Mouse (Mus musculus): ENCODE measurements around the gene Tnfaip8l1. TPM values are rescaled to one million over a fixed set of nuclear protein-coding genes. Genes with fewer than 3 reads are reported as not detected.

Gene Tnfaip8l1
- total RNA-seq (2021) = 1 to 10 TPM; 6.2 to 6.6 TPM
- long read RNA-seq, experiment 1, transcript Tnfaip8l1-201 (2 exons, 2,379 nt) = major isoform, 11 of 12 reads
- long read RNA-seq, experiment 1, partial matches to known transcripts = 0 of 12 reads
- long read RNA-seq, experiment 1, other reads (novel, unspliced or antisense) = 1 of 12 reads
- long read RNA-seq, experiment 2, transcript Tnfaip8l1-201 (2 exons, 2,379 nt) = major isoform, 21 of 27 reads
- long read RNA-seq, experiment 2, partial matches to known transcripts = 0 of 27 reads
- long read RNA-seq, experiment 2, other reads (novel, unspliced or antisense) = 6 of 27 reads

DNA sequence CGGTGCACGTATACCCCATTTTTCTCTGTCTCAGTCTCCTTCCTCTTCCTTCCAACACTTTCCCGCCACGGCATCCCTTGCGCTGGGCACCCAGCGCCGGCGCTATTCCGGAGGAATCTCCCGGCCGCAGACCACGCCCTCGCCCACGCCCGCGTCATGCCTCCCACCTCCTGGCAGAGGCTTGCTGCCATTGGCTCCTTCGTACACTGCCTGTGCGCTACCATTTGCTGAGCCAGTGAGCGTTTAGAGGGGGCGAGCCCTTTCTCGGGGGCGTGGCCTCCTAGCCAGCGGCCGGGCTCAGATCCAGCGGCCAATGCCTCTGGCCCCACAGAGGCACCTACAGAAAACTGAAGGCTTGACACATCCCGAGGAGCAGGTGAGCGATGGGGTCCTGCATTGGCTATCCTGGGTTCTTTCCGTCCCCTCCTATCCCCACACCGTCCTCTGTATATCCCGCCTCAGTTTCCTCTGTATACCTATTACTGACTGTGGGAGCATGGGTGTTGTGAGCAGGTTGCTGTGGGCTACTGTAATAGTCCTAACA, at the start of gene Tnfaip8l1:
Gene Tnfaip8l1 (plus strand): TSS at position 247 of the 544 bp plus-strand sequence.
- peak; percentile 89 to 96 for DNase-seq (ENCODE audit: low spot score in 2 of 2)

GRCm38 (mm10) chr17:56112743-56113142, 49.5 kb upstream of the Tnfaip8l1 start:
- DNase-seq (ENCODE audit: low spot score in 2 of 2) = no peak

DNA sequence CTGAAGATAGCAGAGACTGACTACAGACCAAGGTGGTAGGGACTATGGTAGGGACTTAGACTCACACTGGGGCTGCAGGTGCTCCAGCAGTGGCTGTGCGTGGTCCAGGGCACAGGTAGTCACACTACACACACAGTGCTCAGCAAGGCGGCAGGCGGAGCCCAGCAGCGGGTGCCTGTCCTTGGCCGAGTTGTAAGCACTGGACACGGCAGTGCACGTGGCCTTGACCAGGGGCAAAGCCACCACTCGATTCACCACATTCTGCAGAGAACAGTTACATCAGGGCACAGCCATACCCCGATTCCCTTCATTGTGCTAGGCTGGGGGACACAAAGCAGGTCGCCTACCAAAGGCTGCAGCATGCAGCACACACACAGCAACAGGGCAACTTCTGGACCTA, 46.1 kb upstream of the Tnfaip8l1 start:
- no peak for DNase-seq (ENCODE audit: low spot score in 2 of 2)

GRCm38 (mm10) chr17:56117251-56117710, 45.0 kb upstream of the Tnfaip8l1 start, which contains the start of gene Plin5:
Plin5 (minus strand) TSS chr17:56117596.
- peak in 1 of 2 experiments; percentile 42 for DNase-seq (ENCODE audit: low spot score in 2 of 2)

- no peak for DNase-seq (ENCODE audit: low spot score in 2 of 2)
Observed at GRCm38 (mm10) chr17:56119431-56119830, 42.8 kb upstream of the Tnfaip8l1 start.

DNA sequence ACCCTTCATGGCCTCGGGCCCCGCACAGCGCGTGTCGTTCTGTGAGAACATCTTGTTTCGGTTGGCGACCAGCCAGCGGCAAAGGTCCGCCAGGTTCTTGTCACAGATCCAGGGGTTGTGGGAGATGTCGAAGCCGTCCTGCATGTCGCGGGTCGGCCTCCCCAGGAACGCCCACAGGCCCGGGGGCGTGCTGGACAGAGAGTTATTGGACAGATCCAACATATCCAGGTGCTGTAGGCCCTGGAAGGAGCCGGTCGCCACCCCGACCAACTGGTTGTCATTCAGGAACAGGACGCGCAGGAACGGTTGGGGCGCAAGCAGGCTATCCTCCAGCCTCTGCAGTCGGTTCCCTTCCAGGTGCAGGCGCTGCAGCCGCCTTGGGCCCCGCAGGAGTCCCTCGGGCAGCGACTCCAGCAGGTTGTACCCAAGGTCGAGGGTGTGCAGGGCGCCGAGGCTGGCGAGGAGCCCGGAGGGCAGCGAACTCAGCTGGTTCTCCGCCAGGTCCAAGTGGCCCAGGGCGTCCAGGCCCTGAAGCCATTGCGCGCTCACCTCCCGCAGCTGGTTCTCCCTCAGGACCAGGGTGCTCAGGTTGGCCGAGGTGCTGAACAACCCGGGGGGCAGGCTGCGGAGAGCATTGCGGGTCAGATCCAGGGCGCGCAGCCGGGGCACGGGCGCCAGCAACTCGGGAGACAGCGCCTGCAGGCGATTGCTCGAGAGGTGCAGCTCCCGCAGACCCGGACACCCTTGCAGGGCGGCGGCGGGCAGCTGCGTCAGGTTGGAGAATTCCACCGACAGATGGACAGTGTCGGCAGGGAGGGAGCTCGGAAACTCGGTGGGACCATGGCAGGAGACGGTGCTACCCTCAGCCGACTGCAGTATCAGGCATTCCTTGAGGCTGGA, 42.0 kb upstream of the Tnfaip8l1 start:
- no peak for DNase-seq (ENCODE audit: low spot score in 2 of 2)

- DNase-seq (ENCODE audit: low spot score in 2 of 2) = no peak
Observed at GRCm38 (mm10) chr17:56121826-56122225, 40.5 kb upstream of the Tnfaip8l1 start, which contains the start of gene Lrg1. Lrg1 (minus strand) TSS chr17:56122001.

- no peak for DNase-seq (ENCODE audit: low spot score in 2 of 2)
Observed at GRCm38 (mm10) chr17:56123161-56123560, 39.1 kb upstream of the Tnfaip8l1 start.

DNA sequence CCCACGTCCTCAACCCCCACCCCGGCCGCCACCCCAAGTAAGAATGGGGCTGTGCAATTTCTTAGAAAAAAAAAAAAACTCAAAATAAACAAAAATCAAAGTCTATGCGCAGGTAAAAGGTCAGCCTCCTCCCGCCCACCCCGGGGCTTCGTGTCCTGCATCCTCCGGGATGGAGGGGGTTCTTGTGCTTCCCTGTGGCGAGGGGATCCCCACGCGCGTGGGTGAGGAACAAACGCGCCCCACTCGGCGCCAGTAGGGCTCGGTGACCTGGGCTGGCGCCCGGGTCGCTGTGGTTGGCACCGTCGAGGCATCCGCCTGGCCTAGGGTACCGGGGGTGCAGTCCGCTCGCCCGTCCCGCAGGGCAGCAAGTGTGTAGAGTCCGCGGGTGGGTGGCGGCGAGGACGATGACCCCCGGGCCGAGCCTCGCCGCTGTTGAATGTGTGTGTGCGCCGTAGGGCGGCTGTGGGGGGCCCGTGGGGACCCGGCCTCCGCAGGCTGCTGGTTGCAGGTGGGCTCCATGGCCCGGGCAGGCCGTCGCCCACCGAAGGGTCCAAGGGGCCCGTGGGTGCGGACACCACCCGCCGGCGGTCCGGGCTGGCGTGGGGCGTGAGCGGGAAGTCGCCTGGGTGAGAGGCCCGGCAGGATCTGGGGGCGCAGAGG, 38.5 kb upstream of the Tnfaip8l1 start:
- no peak for DNase-seq (ENCODE audit: low spot score in 2 of 2)

DNA sequence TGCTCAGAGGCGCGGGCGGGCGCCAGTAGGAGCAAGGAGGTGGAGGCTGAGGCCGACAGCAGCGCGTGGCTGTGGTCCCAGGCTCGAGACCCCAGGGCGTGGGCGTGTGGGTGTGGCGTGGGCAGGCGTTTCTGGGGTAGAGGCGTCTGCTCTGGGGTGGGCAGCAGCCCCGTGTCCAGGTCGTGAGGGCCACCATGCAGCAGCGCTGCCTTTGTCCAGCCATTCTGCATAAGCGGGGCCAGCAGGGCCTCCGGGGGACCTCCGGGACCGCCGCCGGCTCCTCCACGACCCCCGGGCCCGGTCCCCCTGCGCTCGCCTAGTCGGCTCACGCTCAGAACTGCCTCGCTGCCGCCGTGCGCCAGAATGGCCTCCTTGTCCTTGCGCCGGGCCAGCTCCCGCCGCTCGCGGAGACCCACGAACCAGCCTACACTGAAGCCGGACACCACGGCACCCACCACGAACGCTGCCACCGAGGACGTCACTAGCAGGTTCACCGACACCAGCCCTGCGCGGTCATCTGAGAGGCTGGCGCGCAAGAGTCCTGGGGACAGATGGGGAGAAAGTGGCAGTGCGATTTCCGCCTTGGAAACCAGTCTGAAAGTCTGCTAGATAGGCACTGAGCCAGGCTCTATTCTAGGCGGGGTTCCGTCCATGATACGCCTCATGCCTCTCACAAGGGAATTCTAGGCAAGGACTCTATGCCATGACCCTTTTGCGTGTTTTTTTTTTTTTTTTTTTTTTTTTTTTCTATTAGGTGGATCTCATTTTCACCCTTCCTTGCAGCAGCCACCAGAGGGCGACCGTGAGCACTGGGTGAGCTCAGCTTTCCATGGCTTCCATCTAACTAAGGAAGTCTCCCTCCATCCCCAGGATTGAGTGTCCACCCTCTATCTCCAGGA, 37.7 kb upstream of the Tnfaip8l1 start:
- DNase-seq (ENCODE audit: low spot score in 2 of 2) = no peak

DNA sequence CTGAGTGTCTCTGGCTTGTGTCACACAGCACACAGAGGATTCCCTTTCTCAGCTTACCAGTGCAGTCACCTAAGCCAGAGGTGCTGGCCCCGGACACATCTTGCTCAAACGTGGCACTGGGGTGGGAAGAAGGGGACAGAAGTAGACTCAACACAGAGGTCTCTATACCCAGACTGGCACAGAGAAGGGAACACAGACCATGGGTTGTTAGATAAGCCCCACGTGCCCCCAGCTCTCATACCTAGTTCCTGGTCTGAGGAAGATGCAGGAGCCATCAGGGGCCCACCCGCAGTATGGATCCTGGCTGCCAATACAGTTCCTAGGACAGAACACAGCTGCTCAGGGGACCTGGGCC, 37.0 kb upstream of the Tnfaip8l1 start:
- DNase-seq (ENCODE audit: low spot score in 2 of 2) = no peak

- no peak for DNase-seq (ENCODE audit: low spot score in 2 of 2)
Observed at GRCm38 (mm10) chr17:56126175-56126574, 36.1 kb upstream of the Tnfaip8l1 start.

- DNase-seq (ENCODE audit: low spot score in 2 of 2) = no peak
Observed at GRCm38 (mm10) chr17:56128246-56128645, 34.0 kb upstream of the Tnfaip8l1 start.

DNA sequence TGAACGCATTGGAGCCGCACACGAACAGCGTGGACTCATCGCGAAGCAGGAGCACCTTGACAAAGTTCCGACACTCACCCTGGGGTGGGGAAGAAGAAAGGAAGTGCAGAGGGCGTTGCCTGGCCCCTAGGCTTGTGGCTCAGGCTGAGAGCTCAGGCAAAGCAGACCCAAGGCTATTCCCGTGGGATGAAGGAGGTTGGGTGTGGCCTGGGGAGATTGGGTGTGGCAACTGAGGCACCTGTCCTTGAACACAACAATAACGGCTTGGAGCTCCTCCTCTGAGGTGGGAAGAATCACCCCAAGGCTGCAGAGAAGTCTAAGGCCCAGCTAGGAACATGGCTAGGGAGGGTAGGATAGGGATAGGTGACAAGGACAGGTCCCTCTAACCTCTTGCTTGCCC, 31.1 kb upstream of the Tnfaip8l1 start:
- no peak for DNase-seq (ENCODE audit: low spot score in 2 of 2)

DNA sequence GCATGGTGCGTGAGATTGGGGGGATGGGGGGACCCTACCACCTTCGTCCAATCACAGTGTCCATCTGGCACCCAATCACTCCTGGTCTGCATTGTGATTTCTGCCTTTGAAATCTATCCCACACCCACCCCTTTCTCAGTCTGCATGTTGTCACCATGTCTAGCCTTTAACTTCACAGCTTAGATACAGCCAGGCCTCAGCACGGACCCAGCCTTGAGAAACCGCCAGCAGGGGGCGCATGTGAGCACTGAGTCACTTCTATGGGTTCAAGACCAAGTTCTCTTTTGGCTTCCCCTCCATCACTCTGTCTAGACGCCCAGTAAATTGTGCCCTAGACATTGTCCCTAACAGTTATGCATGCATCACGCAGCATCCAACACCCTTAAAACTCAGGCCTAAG, 30.5 kb upstream of the Tnfaip8l1 start:
- no peak for DNase-seq (ENCODE audit: low spot score in 2 of 2)

- no peak for DNase-seq (ENCODE audit: low spot score in 2 of 2)
Observed at GRCm38 (mm10) chr17:56132661-56133060, 29.6 kb upstream of the Tnfaip8l1 start.

- DNase-seq (ENCODE audit: low spot score in 2 of 2) = no peak
Observed at GRCm38 (mm10) chr17:56133457-56134363, 28.6 kb upstream of the Tnfaip8l1 start.

DNA sequence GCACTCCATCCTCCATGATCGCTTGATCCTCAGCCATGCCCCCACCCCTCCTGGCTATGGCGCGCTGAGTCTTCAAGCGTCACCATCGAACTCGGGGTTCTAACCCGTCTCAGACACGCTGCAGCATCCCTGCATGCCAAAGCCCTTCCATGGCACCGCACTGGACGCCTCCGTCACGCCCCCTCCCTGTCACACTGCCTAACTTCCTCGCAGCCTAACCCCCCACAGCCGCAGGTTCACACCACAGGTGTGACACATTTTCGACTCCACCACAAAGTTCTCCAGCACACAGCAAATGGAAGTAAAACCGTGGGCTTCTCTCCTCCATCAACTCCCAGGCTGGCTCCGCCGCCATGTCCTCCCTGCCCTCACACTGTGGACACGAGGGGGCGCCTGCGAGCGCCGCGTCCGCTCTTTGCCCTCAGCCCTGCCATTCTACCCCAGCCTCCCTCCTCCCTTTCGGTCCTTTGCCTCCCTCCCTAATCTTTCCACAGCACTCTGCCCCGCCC, 27.8 kb upstream of the Tnfaip8l1 start:
- no peak for DNase-seq (ENCODE audit: low spot score in 2 of 2)

GRCm38 (mm10) chr17:56136558-56136957, 25.7 kb upstream of the Tnfaip8l1 start:
- DNase-seq (ENCODE audit: low spot score in 2 of 2) = no peak
